Mouse (Mus musculus): Measurements from ENCODE around the gene Sptbn2. TPM values are rescaled to one million over a fixed set of nuclear protein-coding genes. Genes with fewer than 3 reads are reported as not detected.

Gene Sptbn2
- polyA plus RNA-seq (2015; fragmentation: Nextera tagmentation; extraction: Ambion mirVana): 0.27 and 0.33 TPM in 2 replicates

GRCm38 (mm10) chr19:4711098-4711600, at the start of gene Sptbn2:
Sptbn2 (plus strand) TSS chr19:4711167.

DNA sequence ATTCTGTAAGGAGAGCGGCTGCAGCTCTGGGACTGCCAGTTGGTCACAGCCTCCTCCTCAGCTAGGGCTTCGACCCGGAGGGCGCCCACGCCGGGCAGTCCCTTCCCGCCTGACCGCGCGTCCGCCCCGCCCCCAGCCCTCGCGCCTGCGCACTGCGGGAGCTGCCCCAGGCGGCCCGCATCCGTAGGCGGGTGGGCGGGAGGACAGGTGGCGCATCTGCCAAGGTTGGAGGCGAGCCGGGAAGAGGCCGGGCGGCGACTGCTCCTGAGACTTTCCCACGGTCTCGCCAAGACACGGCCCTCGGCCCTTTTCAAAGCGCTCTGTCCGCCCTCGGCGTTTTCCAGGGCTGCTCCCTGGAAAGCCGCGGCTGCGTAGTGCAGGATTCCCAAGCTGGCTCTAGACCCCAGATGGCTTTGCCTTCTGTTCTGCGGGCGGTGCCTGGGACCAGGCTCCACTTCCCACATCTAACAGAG, 12.7 kb upstream of the Sptbn2 start, which contains the start of gene Gm960:
Gm960 (minus strand) TSS at position 464 of the 473 bp plus-strand sequence.

GRCm38 (mm10) chr19:4756193-4756911, 45.4 kb downstream of the Sptbn2 start, which contains the start of gene Rbm4b:
Rbm4b (plus strand) TSS chr19:4756497.

DNA sequence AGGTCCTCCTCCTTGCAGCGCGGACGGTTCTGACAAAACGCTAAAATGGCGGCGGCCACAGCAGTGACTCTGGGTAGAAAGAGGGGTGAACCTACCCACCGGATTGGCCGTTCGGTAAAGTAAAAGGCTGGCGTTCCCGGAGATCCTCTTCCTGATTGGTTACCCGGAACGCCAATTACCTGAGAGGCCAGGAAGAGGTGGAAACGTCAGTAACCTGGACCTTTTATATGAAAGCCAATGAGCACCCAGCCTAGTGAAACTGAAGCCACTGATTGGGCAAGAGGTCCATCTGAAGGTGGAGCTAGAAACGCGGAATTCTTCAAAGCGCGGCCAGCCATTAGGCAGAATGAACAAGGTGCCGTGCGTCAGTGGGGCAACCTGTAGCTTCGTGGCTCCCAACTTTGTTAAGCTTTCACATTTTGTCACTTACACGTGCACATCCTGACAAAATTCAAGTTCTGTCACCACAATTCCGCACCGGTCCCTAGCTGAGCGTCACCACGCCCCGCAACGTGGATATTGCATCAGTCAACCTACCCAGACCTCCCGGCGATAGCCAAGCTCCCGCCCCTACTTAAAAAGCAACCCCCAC, 83.0 kb downstream of the Sptbn2 start, which contains the start of gene Rbm4:
Rbm4 (minus strand) TSS at position 71 of the 592 bp plus-strand sequence.

Other genes starting within 250 kb of the Sptbn2 start
- gene Syt12, start 233.7 kb upstream of the Sptbn2 start, polyA plus RNA-seq (2015; fragmentation: Nextera tagmentation; extraction: Ambion mirVana): 0.50 and 1.0 TPM in 2 replicates
- 1.4 TPM in 1 of 2 replicates, not detected in the other for gene 2010003K11Rik, start 212.6 kb upstream of the Sptbn2 start, polyA plus RNA-seq (2015; fragmentation: Nextera tagmentation; extraction: Ambion mirVana)
- 9.7 and 61.0 TPM in 2 replicates for gene Pcx, start 200.7 kb upstream of the Sptbn2 start, polyA plus RNA-seq (2015; fragmentation: Nextera tagmentation; extraction: Ambion mirVana)
- 1.9 and 2.0 TPM in 2 replicates for gene Lrfn4, start 95.5 kb upstream of the Sptbn2 start, polyA plus RNA-seq (2015; fragmentation: Nextera tagmentation; extraction: Ambion mirVana)
- 24.3 and 24.4 TPM in 2 replicates for gene Rce1, start 85.5 kb upstream of the Sptbn2 start, polyA plus RNA-seq (2015; fragmentation: Nextera tagmentation; extraction: Ambion mirVana)
- gene Gm960, start 12.5 kb upstream of the Sptbn2 start, polyA plus RNA-seq (2015; fragmentation: Nextera tagmentation; extraction: Ambion mirVana): 1.0 and 1.3 TPM in 2 replicates
- 17.3 and 20.0 TPM in 2 replicates for gene Rbm4b, start 45.3 kb downstream of the Sptbn2 start, polyA plus RNA-seq (2015; fragmentation: Nextera tagmentation; extraction: Ambion mirVana)
- 25.4 and 26.0 TPM in 2 replicates for gene Rbm4, start 82.7 kb downstream of the Sptbn2 start, polyA plus RNA-seq (2015; fragmentation: Nextera tagmentation; extraction: Ambion mirVana)
- 17.9 and 19.5 TPM in 2 replicates for gene Gm21992, start 100.4 kb downstream of the Sptbn2 start, polyA plus RNA-seq (2015; fragmentation: Nextera tagmentation; extraction: Ambion mirVana)
- 17.5 and 22.4 TPM in 2 replicates for gene Rbm14, start 100.5 kb downstream of the Sptbn2 start, polyA plus RNA-seq (2015; fragmentation: Nextera tagmentation; extraction: Ambion mirVana)
- 38.7 and 46.0 TPM in 2 replicates for gene Ccs, start 128.2 kb downstream of the Sptbn2 start, polyA plus RNA-seq (2015; fragmentation: Nextera tagmentation; extraction: Ambion mirVana)
- gene Ccdc87, start 128.2 kb downstream of the Sptbn2 start, polyA plus RNA-seq (2015; fragmentation: Nextera tagmentation; extraction: Ambion mirVana): not detected in 2 replicates
- gene Ctsf, start 144.0 kb downstream of the Sptbn2 start, polyA plus RNA-seq (2015; fragmentation: Nextera tagmentation; extraction: Ambion mirVana): 47.9 and 54.9 TPM in 2 replicates
- gene Actn3, start 166.7 kb downstream of the Sptbn2 start, polyA plus RNA-seq (2015; fragmentation: Nextera tagmentation; extraction: Ambion mirVana): 751 and 907 TPM in 2 replicates
- 5.1 and 5.9 TPM in 2 replicates for gene Zdhhc24, start 167.5 kb downstream of the Sptbn2 start, polyA plus RNA-seq (2015; fragmentation: Nextera tagmentation; extraction: Ambion mirVana)
- gene Bbs1, start 195.5 kb downstream of the Sptbn2 start, polyA plus RNA-seq (2015; fragmentation: Nextera tagmentation; extraction: Ambion mirVana): 0.87 and 1.1 TPM in 2 replicates
- 46.4 and 52.9 TPM in 2 replicates for gene Dpp3, start 217.1 kb downstream of the Sptbn2 start, polyA plus RNA-seq (2015; fragmentation: Nextera tagmentation; extraction: Ambion mirVana)
- 0.57 and 0.77 TPM in 2 replicates for gene Peli3, start 232.0 kb downstream of the Sptbn2 start, polyA plus RNA-seq (2015; fragmentation: Nextera tagmentation; extraction: Ambion mirVana)

Measured in skeletal muscle tissue, postnatal 0 days (tissue).